Mouse (Mus musculus): ENCODE data around the gene Hist1h4k.
"Not testable (repeated sequence)": the region's sequence is repeated elsewhere in the genome, so short reads cannot be mapped to it uniquely, and the experiment has no call there.

The Hist1h4k gene

GRCm38 (mm10) chr13:21750159-21751017 lies at the start of gene Hist1h4k:
Gene Hist1h4k (minus strand): TSS chr13:21750505.
- peak; percentile 93 for DNase-seq (ENCODE audit: low spot score)

DNA sequence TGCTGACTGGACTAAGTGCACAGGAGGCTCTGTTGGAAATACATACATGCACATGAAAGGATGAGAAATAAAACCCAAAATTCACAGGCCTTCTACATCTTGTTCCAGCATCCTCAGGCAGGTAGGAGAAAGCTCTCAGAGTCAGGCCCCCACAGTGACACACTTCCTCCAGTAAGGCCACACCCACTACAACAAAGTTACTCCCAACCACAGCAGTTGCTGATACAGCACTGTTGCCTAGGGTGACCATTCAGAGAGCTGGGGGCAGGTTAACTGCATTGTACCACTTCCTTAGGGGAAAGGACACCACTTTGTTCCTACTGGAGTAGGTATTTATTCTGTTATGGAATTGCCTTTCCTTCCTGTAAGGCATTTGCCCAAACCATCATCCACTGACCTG lies 46.9 kb upstream of the Hist1h4k start:
- not testable (repeated sequence) for DNase-seq (ENCODE audit: low spot score)

DNA sequence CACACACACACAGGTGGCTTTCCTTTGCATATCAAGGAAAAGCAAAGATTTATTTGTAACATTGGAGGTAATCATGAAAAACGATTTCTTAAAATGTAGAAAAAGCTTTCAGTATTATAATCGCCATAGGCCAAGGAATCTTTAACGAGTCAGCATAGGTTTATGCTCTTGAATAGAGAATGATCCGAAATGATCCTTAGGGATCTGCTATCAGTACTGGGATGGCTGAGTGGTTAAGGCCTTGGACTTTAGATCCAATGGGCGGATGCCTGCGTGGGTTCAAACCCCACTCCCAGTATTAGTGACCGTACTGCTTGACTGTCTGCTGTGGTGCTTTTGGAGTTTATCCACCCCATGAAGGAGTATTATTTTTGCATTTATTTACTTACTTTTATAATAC lies 45.3 kb upstream of the Hist1h4k start:
- no peak for DNase-seq (ENCODE audit: low spot score)

DNA sequence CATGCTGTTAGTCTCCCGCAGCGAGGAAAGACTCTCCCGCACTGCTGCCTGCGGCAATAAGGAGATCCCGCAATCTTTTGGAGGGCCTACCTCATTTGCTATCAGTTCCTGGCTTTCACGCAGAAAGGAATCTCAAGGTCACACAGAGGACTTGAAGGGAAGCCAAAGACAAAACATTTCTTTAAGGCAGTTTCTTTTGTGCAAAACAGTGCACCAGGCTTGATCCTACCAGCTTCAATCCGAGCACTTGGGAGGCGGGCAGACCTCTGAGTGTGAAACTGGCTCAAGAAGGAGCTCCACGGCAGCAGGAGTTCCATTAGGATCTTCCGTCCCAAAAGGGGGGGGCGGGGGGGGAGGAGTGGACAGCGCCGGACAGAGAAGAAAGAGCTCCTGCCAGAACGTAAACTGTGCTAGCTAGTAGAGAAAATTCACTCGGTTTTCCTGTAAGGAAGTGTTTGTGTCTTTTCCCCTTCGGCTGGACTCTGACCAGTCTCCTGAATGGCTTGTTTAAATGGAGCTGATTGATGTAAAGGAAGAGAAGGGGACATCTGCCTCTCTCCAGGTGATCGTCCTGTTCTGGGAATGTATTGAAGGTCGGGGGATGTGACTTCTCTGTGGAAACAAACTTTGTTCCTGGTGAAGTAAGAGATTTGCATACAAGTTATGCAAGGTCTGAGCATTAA lies 40.4 kb upstream of the Hist1h4k start:
- DNase-seq (ENCODE audit: low spot score), result no peak

GRCm38 (mm10) chr13:21789925-21790324 lies 39.6 kb upstream of the Hist1h4k start:
- DNase-seq (ENCODE audit: low spot score), result no peak

DNA sequence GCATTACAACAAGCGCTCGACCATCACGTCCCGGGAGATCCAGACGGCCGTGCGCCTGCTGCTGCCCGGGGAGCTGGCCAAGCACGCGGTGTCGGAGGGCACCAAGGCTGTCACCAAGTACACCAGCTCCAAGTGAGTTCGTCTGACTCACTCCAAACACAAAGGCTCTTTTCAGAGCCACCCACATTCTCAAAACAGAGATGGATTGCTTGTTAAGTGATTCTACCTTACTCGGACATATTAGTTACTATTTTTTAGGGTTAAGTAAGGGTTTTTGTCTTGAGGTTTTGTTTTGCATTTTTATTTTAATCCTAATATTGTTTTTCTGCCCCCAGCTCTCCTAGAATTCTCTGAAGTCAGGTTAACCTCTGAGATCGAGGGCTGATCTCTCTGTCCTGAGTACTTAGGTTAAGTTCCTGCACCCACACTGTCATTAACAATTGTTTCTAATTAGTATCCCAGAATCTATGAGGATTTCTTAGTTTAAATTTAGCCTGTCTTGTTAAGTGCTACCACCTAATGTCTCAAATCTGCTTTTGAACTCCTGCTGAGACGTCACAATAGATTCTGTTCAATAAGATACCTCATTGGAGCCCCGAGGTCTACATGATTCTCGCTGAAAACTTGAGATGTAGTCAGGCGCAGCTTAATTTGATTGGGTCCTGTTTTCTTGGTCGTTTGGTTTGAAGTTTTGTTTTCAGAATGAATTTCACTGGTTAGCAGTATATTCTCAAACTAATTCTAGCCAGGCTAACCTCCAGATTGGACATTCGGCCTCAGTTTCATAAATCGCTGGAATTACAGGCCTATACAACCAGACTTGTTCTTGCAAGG lies 37.7 kb upstream of the Hist1h4k start:
- DNase-seq (ENCODE audit: low spot score), result no peak

DNA sequence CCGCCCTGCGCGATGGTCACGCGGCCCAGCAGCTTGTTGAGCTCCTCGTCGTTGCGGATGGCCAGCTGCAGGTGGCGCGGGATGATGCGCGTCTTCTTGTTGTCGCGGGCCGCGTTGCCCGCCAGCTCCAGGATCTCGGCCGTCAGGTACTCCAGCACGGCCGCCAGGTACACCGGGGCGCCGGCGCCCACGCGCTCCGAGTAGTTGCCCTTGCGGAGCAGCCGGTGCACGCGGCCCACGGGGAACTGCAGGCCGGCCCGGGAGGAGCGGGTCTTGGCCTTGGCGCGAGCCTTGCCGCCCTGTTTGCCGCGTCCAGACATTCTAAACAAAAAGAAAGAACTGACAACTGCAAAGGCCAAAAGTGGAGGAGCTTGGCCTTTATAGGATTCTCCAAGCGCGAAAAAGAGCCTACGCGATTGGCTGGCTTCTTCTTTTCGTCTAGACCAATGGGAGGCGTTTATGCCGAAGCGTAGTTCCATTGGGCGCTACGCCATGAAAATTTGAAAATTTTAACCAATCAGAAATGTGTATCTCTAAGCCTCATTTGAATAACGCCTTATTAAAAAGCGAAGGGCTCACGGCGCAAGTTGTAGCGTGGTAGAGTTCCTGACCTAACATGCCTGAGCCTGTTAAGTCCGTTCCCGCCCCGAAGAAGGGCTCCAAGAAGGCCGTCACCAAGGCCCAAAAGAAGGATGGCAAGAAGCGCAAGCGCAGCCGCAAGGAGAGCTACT lies 36.8 kb upstream of the Hist1h4k start, which contains the start of the genes Hist1h2an and Hist1h2bp:
Hist1h2an (minus strand) TSS at position 320 of the 731 bp plus-strand sequence.
Hist1h2bp (plus strand) TSS at position 563 of the 731 bp plus-strand sequence.
- peak; percentile 91 for DNase-seq (ENCODE audit: low spot score)

DNA sequence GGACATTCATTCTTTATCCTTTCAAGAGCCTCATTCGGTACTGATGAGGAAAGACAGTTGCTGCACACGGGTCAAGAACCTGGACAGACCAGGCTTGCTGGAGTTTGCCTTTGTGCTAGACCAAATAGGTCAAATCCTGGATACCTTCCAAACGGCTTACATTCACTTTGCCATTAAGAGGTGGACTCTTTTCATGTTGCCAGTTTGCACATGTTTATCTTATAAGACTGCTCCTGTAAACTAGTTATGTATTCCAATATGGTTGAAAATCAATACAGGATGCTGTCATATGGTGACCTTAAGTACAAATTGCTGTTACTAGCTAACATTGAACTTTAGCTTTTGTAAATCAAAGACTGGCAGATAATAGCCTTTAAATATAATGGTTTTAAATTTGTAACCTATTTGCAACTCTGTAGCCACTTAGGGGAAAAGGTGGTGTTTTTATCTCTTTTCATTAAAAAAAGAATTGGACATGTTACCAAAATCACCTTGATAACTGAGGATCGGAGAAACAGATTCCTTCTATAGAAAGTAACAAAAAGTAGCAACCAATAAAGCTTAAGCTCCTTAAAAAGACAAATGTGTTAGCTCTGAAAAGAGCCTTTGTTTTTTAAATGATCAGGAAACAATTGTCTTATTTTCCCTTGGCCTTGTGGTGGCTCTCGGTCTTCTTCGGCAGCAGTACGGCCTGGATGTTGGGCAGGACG lies 36.0 kb upstream of the Hist1h4k start:
- no peak for DNase-seq (ENCODE audit: low spot score)

- no peak for DNase-seq (ENCODE audit: low spot score)
Measured at GRCm38 (mm10) chr13:21784311-21784710, 34.0 kb upstream of the Hist1h4k start.

GRCm38 (mm10) chr13:21783734-21784161 lies 33.4 kb upstream of the Hist1h4k start:
- no peak for DNase-seq (ENCODE audit: low spot score)

GRCm38 (mm10) chr13:21783255-21783617 lies 32.9 kb upstream of the Hist1h4k start, which contains the start of gene Hist1h3i:
Gene Hist1h3i (minus strand): TSS chr13:21783370.
- DNase-seq (ENCODE audit: low spot score), result peak; percentile 47

DNA sequence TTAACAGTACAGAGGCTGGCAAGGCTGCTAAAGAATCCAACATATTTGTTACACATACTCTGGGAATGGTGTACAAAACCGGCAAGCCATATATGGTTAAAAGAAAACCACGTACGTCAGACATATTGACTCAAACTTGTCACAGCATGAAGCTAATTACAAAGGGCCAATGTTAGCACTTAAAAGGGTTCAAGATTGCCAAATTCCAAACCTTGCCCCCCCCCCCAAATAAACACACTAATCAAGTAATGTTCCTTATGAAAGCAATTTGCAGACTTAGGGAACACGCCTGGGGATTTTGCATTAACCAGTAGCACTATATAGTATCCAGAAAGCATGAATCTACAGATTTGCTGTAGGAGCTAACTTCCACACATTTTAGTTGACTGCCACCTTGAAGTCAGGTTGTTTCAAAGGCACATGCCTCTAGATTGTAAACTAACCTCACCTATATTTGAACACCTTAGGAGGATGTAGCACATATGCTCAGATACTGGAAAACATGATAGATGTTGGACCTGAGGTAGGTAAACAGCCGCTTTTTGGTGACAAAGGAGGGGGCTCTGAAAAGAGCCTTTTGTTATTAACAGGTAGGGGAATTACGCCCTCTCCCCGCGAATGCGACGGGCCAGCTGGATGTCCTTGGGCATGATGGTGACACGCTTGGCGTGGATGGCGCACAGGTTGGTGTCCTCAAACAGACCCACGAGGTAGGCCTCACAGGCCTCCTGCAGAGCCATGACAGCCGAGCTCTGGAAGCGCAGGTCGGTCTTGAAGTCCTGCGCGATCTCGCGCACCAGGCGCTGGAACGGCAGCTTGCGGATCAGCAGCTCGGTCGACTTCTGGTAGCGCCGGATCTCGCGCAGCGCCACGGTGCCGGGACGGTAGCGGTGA lies 32.3 kb upstream of the Hist1h4k start:
- not testable (repeated sequence) for DNase-seq (ENCODE audit: low spot score)

DNA sequence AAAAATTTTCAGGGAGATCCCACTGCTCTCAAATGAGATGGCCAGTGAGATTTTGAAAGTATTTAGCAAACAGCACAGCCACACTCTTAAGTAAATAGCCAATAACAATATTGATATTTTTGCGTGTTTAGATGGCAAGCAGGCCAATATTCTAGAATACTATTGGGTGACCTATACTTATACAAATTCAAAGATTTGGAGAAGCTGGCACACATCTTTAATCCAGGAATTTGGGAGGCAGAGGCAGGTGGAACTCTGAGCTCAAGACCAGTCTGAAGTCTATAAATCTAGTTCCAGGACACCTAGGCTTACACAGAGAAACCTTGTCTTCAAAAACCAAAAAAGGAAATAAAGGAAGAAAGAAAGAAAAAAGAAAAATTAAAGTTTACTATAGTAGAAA lies 31.3 kb upstream of the Hist1h4k start:
- no peak for DNase-seq (ENCODE audit: low spot score)

DNA sequence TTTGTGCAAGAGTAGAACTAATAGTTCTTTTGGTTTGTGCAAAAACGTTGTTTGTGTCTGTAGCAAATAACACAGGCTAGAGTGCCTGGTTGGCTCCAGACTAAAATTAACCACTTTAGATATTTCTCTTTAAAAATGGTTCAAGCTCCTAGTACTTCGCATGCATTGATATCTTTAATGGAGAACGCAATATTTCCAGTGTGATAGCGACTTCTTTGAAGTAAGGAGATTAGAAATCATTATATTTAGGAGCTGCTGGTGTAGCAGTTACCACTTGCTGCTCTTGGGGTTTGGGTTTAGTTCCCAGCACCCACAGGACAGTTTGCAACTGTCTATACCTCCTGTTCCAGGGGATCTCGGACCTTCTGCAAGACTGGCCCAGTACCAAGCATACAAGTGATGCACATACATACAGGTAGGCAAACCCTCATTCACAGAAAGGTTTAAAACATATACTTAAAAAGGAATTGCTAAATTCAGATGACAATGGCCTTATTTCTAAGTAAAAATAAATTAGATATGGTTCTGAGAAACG lies 30.8 kb upstream of the Hist1h4k start:
- DNase-seq (ENCODE audit: low spot score), result no peak

DNA sequence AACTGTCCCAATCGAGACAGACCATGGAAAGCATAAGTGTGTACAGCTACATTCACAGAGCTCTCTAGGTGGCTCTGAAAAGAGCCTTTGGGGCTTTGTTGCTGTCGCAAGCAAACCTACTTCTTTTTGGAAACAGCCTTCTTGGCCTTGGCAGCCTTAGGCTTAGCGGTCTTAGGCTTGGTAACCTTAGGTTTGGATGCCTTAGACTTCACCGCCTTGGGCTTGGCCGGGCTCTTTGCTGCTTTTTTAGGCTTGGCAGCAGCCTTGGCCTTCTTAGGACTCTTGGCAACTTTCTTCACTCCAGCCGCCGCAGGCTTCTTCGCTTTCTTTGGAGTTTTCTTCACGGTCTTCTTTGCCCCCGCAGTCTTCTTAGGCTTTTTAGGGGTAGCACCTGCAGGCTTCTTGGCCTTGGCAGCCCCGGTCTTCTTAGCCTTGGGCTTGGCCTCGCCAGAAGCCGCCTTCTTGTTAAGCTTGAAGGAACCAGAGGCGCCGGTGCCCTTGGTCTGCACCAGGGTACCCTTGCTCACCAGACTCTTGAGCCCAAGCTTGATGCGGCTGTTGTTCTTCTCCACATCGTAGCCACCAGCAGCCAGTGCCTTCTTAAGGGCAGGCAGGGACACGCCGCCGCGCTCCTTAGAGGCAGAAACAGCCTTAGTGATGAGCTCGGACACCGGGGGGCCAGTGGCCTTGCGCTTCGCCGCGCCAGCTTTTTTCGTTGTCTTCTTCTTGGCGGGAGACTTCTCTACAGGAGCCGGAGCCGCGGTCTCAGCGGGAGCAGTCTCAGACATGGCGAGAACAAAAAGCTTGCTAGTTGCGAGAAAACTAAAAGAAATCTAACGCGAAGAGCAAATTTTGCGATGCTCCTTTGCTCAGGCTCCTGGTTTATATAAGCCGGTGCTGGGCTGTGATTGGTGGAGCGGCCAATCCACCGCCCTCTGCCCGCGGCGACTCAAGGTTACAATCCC lies 29.7 kb upstream of the Hist1h4k start, which contains the start of gene Hist1h1b:
Hist1h1b (minus strand) TSS at position 859 of the 965 bp plus-strand sequence.
- DNase-seq (ENCODE audit: low spot score), result peak; percentile 51

DNA sequence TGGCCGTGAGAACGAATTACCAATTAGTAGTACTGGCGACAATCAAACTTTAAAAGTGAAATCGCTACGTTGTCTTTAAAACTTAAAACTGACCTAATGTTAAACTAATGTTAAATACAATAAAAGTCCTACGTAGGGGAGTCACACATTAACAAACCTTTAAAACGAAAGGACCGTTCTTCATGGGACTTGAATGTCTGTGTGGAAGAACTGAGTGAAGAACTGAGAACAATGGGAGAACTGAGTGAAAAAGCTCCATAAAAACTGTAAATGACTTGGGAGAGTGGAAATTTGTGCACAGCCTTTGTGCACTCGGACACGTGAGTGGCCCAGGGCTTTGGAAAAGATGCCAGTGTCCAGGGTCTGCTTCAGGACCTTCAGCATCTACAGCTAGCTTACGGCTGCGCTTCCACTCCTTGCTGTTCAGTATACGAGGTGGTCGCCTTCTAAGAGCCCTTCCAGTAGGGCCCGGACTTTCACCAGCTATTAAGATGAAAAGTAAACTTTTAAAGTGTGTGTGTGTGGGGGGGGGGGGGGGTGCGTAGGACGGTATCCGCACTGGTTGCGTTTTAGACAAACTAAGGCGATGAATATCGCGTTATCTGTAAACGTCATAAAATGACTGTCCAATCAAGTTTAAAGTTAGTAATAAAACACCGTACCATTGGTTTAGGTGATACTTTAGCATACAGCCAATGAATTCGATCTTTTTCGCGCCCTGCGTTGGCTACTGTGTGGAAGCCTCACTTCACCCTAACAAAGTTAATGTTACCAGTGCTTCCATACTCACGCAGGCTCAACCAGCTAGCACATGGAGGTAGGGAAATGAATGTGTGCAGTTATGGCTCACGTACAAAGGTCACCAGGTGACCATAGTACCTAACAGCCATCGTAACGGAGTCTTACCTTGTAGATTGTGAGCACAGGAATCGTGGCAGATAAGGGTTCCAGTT lies 28.8 kb upstream of the Hist1h4k start:
- peak; percentile 43 for DNase-seq (ENCODE audit: low spot score)

- no peak for DNase-seq (ENCODE audit: low spot score)
Measured at GRCm38 (mm10) chr13:21755707-21756106, 5.4 kb upstream of the Hist1h4k start.
